Mouse (Mus musculus) G1E (cell line): ENCODE data around the gene Heatr6.

Experiments
- CTCF ChIP-seq: IDR thresholded peaks from 2 replicates; pipeline ENCODE4 v1.5.1; 2012; ENCODE audit warnings: low read depth, low read length, inconsistent platforms, mixed read lengths
- GATA2 ChIP-seq: IDR thresholded peaks from 2 replicates; pipeline ENCODE4 v1.6.1; 2012; ENCODE audit warnings: low read depth, low read length, inconsistent platforms, borderline replicate concordance
- POLR2AphosphoS5 ChIP-seq: IDR thresholded peaks from 2 replicates; pipeline ENCODE4 v1.6.1; 2012; ENCODE audit warnings: low read depth, low read length, inconsistent platforms; ENCODE audit not compliant: insufficient replicate concordance
- TAL1 ChIP-seq: conservative IDR thresholded peaks from 2 replicates; pipeline ENCODE4 v1.6.1; 2012; ENCODE audit warnings: low read depth, low read length, inconsistent platforms, mixed read lengths

DNA sequence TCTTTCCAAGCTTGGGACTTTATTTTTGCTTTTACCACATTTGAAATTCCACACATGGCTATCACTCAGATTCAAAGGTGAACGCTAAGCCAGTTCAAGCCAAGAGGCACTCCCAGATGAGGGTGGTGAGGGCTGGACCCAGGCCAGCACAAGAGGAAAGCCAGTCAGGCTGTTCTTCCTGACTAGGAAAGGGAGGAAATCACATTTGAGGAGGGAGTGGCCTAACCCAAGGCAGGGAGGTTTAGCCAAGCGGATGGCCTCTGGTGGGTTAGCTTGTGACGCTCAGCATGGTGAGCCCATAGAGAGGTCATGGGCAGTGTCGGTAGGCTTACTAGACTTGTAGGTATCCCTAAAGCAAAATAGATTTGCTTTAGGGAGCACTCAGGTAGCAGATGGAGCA is 33.3 kb downstream of the Heatr6 start:
- TF ChIP-seq CTCF (no peak), TAL1 (no peak), GATA2 (no peak), POLR2AphosphoS5 (no peak)
